Comparison of ENCODE assay signal across 8 mouse cellular contexts in genomic region chr15:12375641-12376311, GRCm38 (mm10). TPM values are rescaled to one million over a fixed set of nuclear protein-coding genes. Genes with fewer than 3 reads are reported as not detected.
DNase-seq lines count a peak whose midpoint lies in the region; ATAC-seq lines count a peak whose summit lies in the region.

No protein-coding gene starts in this region.

- peak; percentile 94 for DNase-seq in Muller cell, postnatal 12 days (ENCODE audit: inconsistent ontology term)
- peak; percentile 56 for DNase-seq in cerebellum, adult 9-10 months
- DNase-seq in hindbrain, embryonic 10.5 days (ENCODE audit: low spot score), result peak; percentile 93
- peak; percentile 86 to 89 for DNase-seq in layer of hippocampus, postnatal 10 days (ENCODE audit: low spot score in 2 of 2)
- peak; percentile 98 for DNase-seq in lung, postnatal 10 days
- DNase-seq in ovary, postnatal 36 days (ENCODE audit: low spot score), result peak; percentile 78
- DNase-seq in thymus, postnatal 36 days, result peak; percentile 86 to 88

- H3K4me3 ChIP-seq in hindbrain, embryonic 10.5 days, result peak overlapping the region; percentile 49

- peaks cover 38% of the 10 kb centered on the region for H3K27me3 ChIP-seq in hindbrain, embryonic 10.5 days (ENCODE audit: insufficient read depth, poor library complexity, severe bottlenecking)

- 2% methylated on average over 19 of the region's 19 CpGs for WGBS in hindbrain, embryonic 10.5 days

- ATAC-seq in frontal cortex, adult (ENCODE audit: low TSS enrichment), result peak; percentile 60

- no peaks in the 10 kb centered on the region for H3K9me3 ChIP-seq in hindbrain, embryonic 10.5 days

- peaks cover 4% of the 10 kb centered on the region; the same call in 1 of the 2 replicates for H3K36me3 ChIP-seq in hindbrain, embryonic 10.5 days

- H3K27ac ChIP-seq in hindbrain, embryonic 10.5 days, result peak overlapping the region; percentile 70

- peaks cover 36% of the 10 kb centered on the region for H3K4me1 ChIP-seq in hindbrain, embryonic 10.5 days (replicated peaks)

RNA-seq across cellular contexts. Expression of gene 1810049J17Rik, which starts 54.1 kb away (rescaled TPM):
- polyA plus RNA-seq in hindbrain, embryonic 10.5 days (2016; fragmentation: Nextera tagmentation; extraction: Ambion mirVana), result 0.76 and 1.3 TPM in 2 replicates
- total RNA-seq in layer of hippocampus, postnatal 10 days (2021), result 1 to 10 TPM in 1 of 2 experiments, under 1 TPM in 1; 0.91 to 1.7 TPM

RNA-seq across cellular contexts. Expression of gene Golph3, which starts 54.5 kb away (rescaled TPM):
- 68.0 and 70.6 TPM in 2 replicates for polyA plus RNA-seq in hindbrain, embryonic 10.5 days (2016; fragmentation: Nextera tagmentation; extraction: Ambion mirVana)
- total RNA-seq in layer of hippocampus, postnatal 10 days (2021), result 10 to 100 TPM; 89.5 to 92.4 TPM

Comparison
In these comparisons a context has a peak if more than half of its experiments do, and no peak if none do; other contexts are left out.
1. Peak in every context shown above with its lines: DNase-seq, ATAC-seq, H3K4me3 ChIP-seq and H3K27ac ChIP-seq.